Mouse (Mus musculus) spleen, postnatal 10 days (tissue): ENCODE results near the gene Rmi2.
A peak's percentile ranks its signal among the peaks of the same experiment; 100 is the strongest.
"Not testable (repeated sequence)": the region's sequence is repeated elsewhere in the genome, so short reads cannot be mapped to it uniquely, and the experiment has no call there.

Experiments
- DNase-seq, 2 experiments: peaks; one replicate each; pipeline ENCODE4 v3.0.0; 2021 to 2022; ENCODE audit warnings: low spot score in 2 of 2

Gene Rmi2

GRCm38 (mm10) chr16:10834911-10835587, at the start of gene Rmi2:
Rmi2 (plus strand) TSS chr16:10835059.
- DNase-seq, result peak; percentile 76 to 89

GRCm38 (mm10) chr16:10785371-10786231, 49.3 kb upstream of the Rmi2 start, which contains the start of gene Socs1:
Socs1 (minus strand) TSS chr16:10785536.
- DNase-seq, result peak; percentile 78 to 88

GRCm38 (mm10) chr16:10786288-10786687, 48.6 kb upstream of the Rmi2 start:
- peak; percentile 54 to 83 for DNase-seq

DNA sequence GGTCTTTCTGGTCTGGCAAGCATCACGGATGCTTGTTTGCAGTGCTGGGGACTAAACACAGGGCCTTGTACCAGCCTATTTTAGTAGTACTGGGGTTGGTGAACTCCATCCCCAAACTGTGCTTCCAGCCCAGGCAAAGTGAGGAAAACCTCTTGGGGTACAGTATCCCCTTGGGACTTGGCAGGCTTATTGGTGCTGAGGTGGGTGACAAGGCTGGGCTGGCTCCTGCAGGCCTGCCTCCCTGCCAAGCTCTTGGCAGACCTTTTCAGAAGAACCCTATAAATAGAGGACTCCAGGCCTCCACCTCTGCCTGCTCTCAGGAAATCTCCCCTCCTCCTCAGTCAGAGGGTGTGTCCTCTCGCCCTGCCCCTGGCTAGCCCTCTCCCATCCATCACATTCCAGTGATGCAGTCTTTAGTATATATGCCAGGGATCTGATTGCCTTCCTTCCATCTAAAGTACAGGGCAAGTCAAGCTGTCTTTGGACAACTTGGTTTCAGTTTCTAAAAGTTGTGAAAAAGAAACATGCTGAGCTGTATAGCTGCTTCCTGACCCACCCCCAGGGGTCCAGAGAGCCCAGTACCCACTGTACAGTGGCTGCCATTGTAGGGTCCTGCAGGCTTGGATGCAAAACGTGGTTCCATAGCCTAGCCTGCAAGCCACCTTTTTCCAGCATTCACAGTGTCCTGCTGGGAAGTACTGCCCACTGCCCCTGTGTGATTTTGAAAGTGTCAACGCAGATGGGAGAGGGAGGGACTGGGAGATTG, 47.9 kb upstream of the Rmi2 start:
- DNase-seq, result no peak

GRCm38 (mm10) chr16:10787548-10788058, 47.3 kb upstream of the Rmi2 start:
- DNase-seq, result no peak

DNA sequence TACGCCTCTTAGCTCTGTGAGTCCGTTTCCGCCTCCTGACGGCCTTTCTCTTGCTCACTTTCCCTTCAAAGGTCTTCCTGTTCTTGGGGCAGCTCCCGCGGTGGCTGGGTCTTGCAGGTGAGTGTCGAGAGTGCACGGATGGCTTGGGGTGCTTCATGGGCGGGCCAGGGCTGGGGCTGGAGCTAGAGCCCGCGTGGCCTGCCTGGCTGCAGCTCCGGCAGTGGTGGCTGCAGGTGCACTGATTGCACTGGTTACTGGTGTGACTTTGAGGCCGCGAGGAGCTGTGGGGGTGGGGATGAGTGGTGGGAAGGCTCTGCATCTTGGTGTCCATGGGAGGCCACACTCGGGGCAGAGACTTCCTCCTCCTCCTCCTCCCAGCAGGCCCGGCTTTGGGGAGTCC, 46.6 kb upstream of the Rmi2 start, which contains the start of gene Tnp2:
TSS of gene Tnp2 (minus strand) at position 390 of the 400 bp plus-strand sequence.
- no peak for DNase-seq

GRCm38 (mm10) chr16:10788866-10789265, 46.0 kb upstream of the Rmi2 start:
- no peak for DNase-seq

DNA sequence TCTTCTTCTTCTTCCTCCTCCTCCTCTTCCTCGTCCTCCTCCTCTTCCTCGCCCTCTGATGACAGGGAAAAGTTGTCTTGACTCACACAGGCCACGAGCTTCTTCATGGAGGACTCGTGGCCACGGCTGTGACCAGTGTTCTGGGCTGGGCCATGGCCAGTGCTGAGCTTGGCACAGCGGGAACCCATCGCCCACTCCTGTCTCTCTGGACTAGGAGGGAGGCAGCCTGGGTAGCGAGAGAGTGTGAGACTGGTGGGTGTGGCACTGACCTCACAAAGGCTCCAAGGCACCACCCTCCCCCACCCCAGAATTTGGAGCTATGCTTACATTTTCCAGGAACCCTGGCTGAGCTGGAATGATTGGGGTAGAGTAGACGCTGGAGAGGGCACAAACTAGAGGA, 44.2 kb upstream of the Rmi2 start, which contains the start of gene Prm3:
TSS of gene Prm3 (minus strand) at position 213 of the 400 bp plus-strand sequence.
- DNase-seq, result no peak

DNA sequence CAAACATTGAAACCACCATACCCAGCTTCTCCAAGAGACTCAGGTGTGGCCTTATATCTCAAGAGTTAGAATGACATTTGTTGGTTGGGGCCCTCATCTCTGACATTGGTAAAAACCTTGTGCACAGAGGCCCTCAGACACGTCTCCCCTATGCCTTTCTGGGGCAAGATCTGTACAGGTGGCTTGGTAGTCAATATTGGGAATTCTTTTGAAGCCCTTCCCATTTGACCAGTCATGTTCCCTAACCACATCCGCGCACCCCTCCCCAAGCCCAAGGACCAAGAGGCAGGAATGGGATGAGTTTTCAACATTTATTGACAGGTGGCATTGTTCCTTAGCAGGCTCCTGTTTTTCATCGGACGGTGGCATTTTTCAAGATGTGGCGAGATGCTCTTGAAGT, 38.8 kb upstream of the Rmi2 start, which contains the start of gene Prm2:
TSS of gene Prm2 (minus strand) at position 101 of the 400 bp plus-strand sequence.
- no peak for DNase-seq

- not testable (repeated sequence) for DNase-seq
Observed at GRCm38 (mm10) chr16:10802420-10802819, 32.4 kb upstream of the Rmi2 start.

GRCm38 (mm10) chr16:10805789-10806527, 28.9 kb upstream of the Rmi2 start, which contains the start of gene Prm1:
Prm1 (minus strand) TSS chr16:10805839.
- DNase-seq, result peak in 1 of 2 experiments; percentile 44

DNA sequence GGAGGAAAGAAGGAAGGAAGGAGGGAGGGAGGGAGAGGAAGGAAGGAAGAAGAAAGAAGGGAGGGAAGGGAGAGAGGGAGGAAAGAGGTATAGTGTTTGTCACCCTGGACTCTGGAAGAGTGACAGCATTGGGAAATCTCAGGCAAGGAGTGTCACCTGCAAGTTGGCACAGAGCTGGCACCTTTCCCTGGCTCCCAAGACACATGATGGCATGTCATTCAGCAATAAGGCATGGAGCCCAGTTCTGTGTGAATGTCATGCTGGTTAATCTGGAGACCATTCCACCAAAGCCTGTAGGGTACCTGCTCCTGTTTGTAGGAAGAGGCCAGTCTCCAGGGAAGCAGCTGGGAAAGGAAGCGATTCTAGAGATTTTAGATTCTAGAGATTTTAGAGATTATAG, 24.5 kb upstream of the Rmi2 start:
- DNase-seq, result no peak

DNA sequence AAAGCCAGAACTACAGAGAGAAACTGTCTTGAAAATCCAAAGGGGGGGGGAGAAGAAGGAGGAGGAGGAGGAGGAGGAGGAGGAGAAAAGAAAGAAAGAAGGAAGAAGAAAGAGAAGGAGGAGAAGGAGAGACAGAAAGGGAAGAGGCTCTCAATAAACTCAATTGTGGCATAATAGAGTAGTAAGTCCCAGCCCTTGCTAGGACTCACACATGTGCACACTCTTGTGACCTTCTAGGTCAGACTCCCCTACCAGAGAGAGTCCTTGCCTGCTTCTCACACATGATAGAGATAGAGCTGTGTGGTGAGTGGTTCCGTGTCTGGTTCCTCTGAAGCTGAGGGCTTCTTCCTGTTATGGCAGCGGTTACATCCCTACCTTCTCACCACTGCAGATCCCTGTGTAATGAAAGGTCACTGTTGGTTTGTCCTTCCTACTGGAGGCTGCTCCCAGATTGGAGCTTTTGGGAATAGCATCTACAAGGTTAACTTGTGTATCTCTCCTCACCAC, 21.9 kb upstream of the Rmi2 start, which contains the start of gene Gm11172:
TSS of gene Gm11172 (plus strand) at position 51 of the 507 bp plus-strand sequence.
- DNase-seq, result no peak

- DNase-seq, result no peak
Observed at GRCm38 (mm10) chr16:10813726-10814125, 21.1 kb upstream of the Rmi2 start.

- no peak for DNase-seq
Observed at GRCm38 (mm10) chr16:10814864-10815263, 20.0 kb upstream of the Rmi2 start.

GRCm38 (mm10) chr16:10818579-10819135, 16.2 kb upstream of the Rmi2 start:
- DNase-seq, result no peak

- DNase-seq, result no peak
Observed at GRCm38 (mm10) chr16:10819966-10820365, 14.9 kb upstream of the Rmi2 start.

- peak in 1 of 2 experiments; percentile 30 for DNase-seq
Observed at GRCm38 (mm10) chr16:10821387-10821786, 13.5 kb upstream of the Rmi2 start.

DNA sequence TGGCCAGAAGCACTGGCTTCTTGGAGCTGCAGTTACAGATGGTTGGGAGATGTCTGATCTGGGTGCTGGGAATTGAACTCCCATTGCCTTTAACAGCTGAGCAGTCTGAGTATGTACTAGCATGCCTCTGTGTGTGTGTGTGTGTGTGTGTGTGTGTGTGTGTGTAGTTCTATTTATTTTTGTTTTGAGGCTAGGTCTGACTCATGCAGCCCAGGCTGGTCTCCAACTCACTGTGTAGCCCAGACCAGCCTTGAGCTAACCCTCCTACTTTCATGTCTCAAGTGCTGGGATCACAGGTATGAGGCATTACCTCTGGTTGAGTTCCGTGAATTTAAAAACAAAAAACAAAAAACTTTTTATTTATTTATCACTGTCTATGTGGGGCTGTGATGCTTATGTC, 10.3 kb upstream of the Rmi2 start:
- DNase-seq, result no peak

GRCm38 (mm10) chr16:10825840-10826239, 9.0 kb upstream of the Rmi2 start:
- no peak for DNase-seq
